Mouse (Mus musculus): Measurements from ENCODE around the gene 2810459M11Rik.

DNA sequence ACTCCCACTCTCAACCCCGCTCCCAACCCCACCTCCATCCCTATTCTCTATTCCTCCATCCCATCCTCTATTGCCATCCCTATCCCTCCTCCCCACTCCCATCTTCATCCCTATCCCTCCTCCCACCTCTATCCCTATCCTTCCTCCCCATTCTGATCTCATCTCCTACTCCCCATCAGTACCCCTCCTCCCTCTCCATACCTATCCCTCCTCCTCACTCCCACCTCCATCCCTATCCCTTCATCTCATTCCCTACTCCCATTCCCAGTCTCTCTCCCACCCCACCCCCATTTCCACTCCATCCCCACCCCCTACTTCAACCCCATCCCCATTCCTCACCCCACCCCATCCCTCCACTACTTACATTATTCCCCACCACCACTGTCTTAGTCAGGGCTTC, 48.4 kb upstream of the 2810459M11Rik start:
- TF ChIP-seq CTCF (IDR thresholded peaks at IDR 0.05; ENCODE audit: low read depth) (no peak), EP300 (IDR thresholded peaks at IDR 0.05; ENCODE audit: low read depth) (no peak)
